Comparison of ENCODE assay signal across 7 mouse cellular contexts in the genomic region with DNA sequence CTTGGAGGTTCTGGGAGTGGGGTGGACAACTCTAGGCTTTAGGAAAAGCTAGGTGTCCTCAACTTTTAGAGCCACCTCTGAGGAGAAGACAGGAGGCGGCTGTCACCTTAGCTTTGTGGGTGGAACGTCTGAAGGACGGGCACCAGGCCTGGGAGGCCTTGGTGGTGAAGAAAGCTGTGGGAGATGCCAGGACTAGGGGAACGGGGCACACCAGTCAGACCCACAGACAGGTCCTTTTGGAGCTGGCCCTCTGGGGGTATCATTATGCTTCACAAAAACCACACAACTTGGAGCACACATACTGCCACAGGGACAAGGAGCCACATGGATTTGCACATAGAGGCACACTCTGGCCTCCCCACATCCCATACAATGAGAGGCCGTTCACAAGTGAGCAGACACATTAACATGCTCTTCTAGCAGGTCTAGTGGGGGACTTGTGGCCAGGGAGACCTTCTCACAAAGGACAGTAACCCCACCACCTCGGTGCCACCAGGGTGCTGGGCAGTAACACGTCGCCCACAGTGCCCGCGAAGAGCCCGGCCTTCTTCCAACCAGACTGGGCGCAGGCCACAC. TPM values are rescaled to one million over a fixed set of nuclear protein-coding genes. Genes with fewer than 3 reads are reported as not detected.
DNase-seq lines count a peak whose midpoint lies in the region; ATAC-seq lines count a peak whose summit lies in the region.

No protein-coding gene starts in this region.

- H3K9me3 ChIP-seq in lung, embryonic 16.5 days (ENCODE audit: control insufficient read depth, low read length): no peaks in the 10 kb centered on the region
- no peaks in the 10 kb centered on the region for H3K9me3 ChIP-seq in forebrain, embryonic 14.5 days (replicated peaks; ENCODE audit: control insufficient read depth, low read length)
- no peaks in the 10 kb centered on the region for H3K9me3 ChIP-seq in limb, embryonic 13.5 days
- no peaks in the 10 kb centered on the region for H3K9me3 ChIP-seq in stomach, embryonic 14.5 days (ENCODE audit: control insufficient read depth, low read depth, low read length)

- WGBS in lung, embryonic 16.5 days: 18% methylated on average over 12 of the region's 12 CpGs
- 16% methylated on average over 12 of the region's 12 CpGs for whole genome bisulfite sequencing in forebrain, embryonic 14.5 days
- 16% methylated on average over 12 of the region's 12 CpGs for WGBS in limb, embryonic 13.5 days
- WGBS in stomach, embryonic 14.5 days: 17% methylated on average over 12 of the region's 12 CpGs

- H3K4me3 ChIP-seq in lung, embryonic 16.5 days (ENCODE audit: low read length): peak overlapping the region; percentile 71
- peak overlapping the region; percentile 60 for H3K4me3 ChIP-seq in forebrain, embryonic 14.5 days (ENCODE audit: low read depth, low read length)
- H3K4me3 ChIP-seq in limb, embryonic 13.5 days: peak overlapping the region; percentile 70
- peak overlapping the region; percentile 55 for H3K4me3 ChIP-seq in stomach, embryonic 14.5 days (ENCODE audit: low read depth, low read length)

- no peaks in the 10 kb centered on the region for H3K27me3 ChIP-seq in lung, embryonic 16.5 days (ENCODE audit: control insufficient read depth, insufficient read depth, low read depth, low read length)
- no peaks in the 10 kb centered on the region for H3K27me3 ChIP-seq in forebrain, embryonic 14.5 days (replicated peaks; ENCODE audit: control insufficient read depth, insufficient read depth, low read length)
- H3K27me3 ChIP-seq in limb, embryonic 13.5 days: no peaks in the 10 kb centered on the region
- no peaks in the 10 kb centered on the region for H3K27me3 ChIP-seq in stomach, embryonic 14.5 days (ENCODE audit: control insufficient read depth, insufficient read depth, low read length)

- peaks cover 38% of the 10 kb centered on the region for H3K4me1 ChIP-seq in lung, embryonic 16.5 days (replicated peaks; ENCODE audit: control insufficient read depth, insufficient read depth, low read length)
- H3K4me1 ChIP-seq in forebrain, embryonic 14.5 days (ENCODE audit: control insufficient read depth, insufficient read depth, low read length): peaks cover 62% of the 10 kb centered on the region
- H3K4me1 ChIP-seq in limb, embryonic 13.5 days: peaks cover 60% of the 10 kb centered on the region
- H3K4me1 ChIP-seq in stomach, embryonic 14.5 days (ENCODE audit: control insufficient read depth, insufficient read depth, low read length): peaks cover 44% of the 10 kb centered on the region

- H3K9ac ChIP-seq in lung, embryonic 16.5 days (ENCODE audit: low read length): peak overlapping the region; percentile 85
- H3K9ac ChIP-seq in forebrain, embryonic 14.5 days (ENCODE audit: low read length): peak overlapping the region; percentile 95
- H3K9ac ChIP-seq in limb, embryonic 13.5 days: peak overlapping the region; percentile 94
- peak overlapping the region; percentile 71 for H3K9ac ChIP-seq in stomach, embryonic 14.5 days (replicated peaks; ENCODE audit: low read depth, low read length)

- H3K36me3 ChIP-seq in lung, embryonic 16.5 days (ENCODE audit: control insufficient read depth, insufficient read depth, low read length): no peaks in the 10 kb centered on the region
- no peaks in the 10 kb centered on the region for H3K36me3 ChIP-seq in forebrain, embryonic 14.5 days (ENCODE audit: control insufficient read depth, insufficient read depth, low read length)
- H3K36me3 ChIP-seq in limb, embryonic 13.5 days: no peaks in the 10 kb centered on the region
- H3K36me3 ChIP-seq in stomach, embryonic 14.5 days (ENCODE audit: control insufficient read depth, insufficient read depth, low read length): no peaks in the 10 kb centered on the region

- no peak for DNase-seq in lung, postnatal 14 days
- no peak for DNase-seq in forebrain, embryonic 14.5 days (ENCODE audit: low spot score)
- DNase-seq in gastrocnemius, postnatal 10 days: no peak
- no peak for DNase-seq in thymus, postnatal 0 days (ENCODE audit: low spot score)

- no peak for ATAC-seq in lung, embryonic 16.5 days (ENCODE audit: low read depth)
- peak; percentile 2 for ATAC-seq in forebrain, embryonic 14.5 days
- ATAC-seq in limb, embryonic 13.5 days (ENCODE audit: low FRiP score, low read depth): no peak
- ATAC-seq in stomach, embryonic 14.5 days (ENCODE audit: insufficient number of reproducible peaks, insufficient read depth, low FRiP score, low read depth): no peak

- peak overlapping the region; percentile 93 for H3K27ac ChIP-seq in lung, embryonic 16.5 days (ENCODE audit: low read length)
- H3K27ac ChIP-seq in forebrain, embryonic 14.5 days (ENCODE audit: low read depth, low read length): peak overlapping the region; percentile 99
- peak overlapping the region; percentile 100 for H3K27ac ChIP-seq in limb, embryonic 13.5 days
- peak overlapping the region; percentile 94 for H3K27ac ChIP-seq in stomach, embryonic 14.5 days (ENCODE audit: low read length)

- peak overlapping the region; percentile 52 for H3K4me2 ChIP-seq in lung, embryonic 16.5 days (ENCODE audit: low read depth, low read length)
- H3K4me2 ChIP-seq in forebrain, embryonic 14.5 days (ENCODE audit: low read length): peak overlapping the region; percentile 94
- H3K4me2 ChIP-seq in limb, embryonic 13.5 days (replicated peaks): peak overlapping the region; percentile 92
- peak overlapping the region; percentile 71 for H3K4me2 ChIP-seq in stomach, embryonic 14.5 days (replicated peaks; ENCODE audit: low read depth, low read length)

RNA-seq across cellular contexts. Expression of a gene that starts 17.6 kb away (rescaled TPM):
- 19.4 and 20.2 TPM in 2 replicates for polyA plus RNA-seq in lung, embryonic 16.5 days (2015; fragmentation: Nextera tagmentation; extraction: Ambion mirVana)
- polyA plus RNA-seq in forebrain, embryonic 14.5 days (2014; fragmentation: Nextera tagmentation; extraction: Ambion mirVana): 10.6 and 13.8 TPM in 2 replicates
- 31.6 and 33.3 TPM in 2 replicates for polyA plus RNA-seq in limb, embryonic 13.5 days (2015; fragmentation: Nextera tagmentation; extraction: Ambion mirVana)
- 11.3 and 13.4 TPM in 2 replicates for polyA plus RNA-seq in stomach, embryonic 14.5 days (2014; fragmentation: Nextera tagmentation; extraction: Ambion mirVana)
- 10 to 100 TPM; 19.6 to 29.4 TPM for total RNA-seq in gastrocnemius, postnatal 10 days (2021)
- 16.8 and 18.5 TPM in 2 replicates for polyA plus RNA-seq in thymus, postnatal 0 days (2015; fragmentation: Nextera tagmentation; extraction: Ambion mirVana)

RNA-seq across cellular contexts. Expression of a gene that starts 20.0 kb away (rescaled TPM):
- polyA plus RNA-seq in lung, embryonic 16.5 days (2015; fragmentation: Nextera tagmentation; extraction: Ambion mirVana): 21.1 and 22.2 TPM in 2 replicates
- 170 and 177 TPM in 2 replicates for polyA plus RNA-seq in forebrain, embryonic 14.5 days (2014; fragmentation: Nextera tagmentation; extraction: Ambion mirVana)
- 51.2 and 51.3 TPM in 2 replicates for polyA plus RNA-seq in limb, embryonic 13.5 days (2015; fragmentation: Nextera tagmentation; extraction: Ambion mirVana)
- polyA plus RNA-seq in stomach, embryonic 14.5 days (2014; fragmentation: Nextera tagmentation; extraction: Ambion mirVana): 35.6 and 36.2 TPM in 2 replicates
- 100 to 1,000 TPM; 122 to 132 TPM for total RNA-seq in gastrocnemius, postnatal 10 days (2021)
- polyA plus RNA-seq in thymus, postnatal 0 days (2015; fragmentation: Nextera tagmentation; extraction: Ambion mirVana): 2.0 and 2.5 TPM in 2 replicates

RNA-seq across cellular contexts. Expression of a gene that starts 26.9 kb away (rescaled TPM):
- 88.9 and 93.4 TPM in 2 replicates for polyA plus RNA-seq in lung, embryonic 16.5 days (2015; fragmentation: Nextera tagmentation; extraction: Ambion mirVana)
- 111 and 112 TPM in 2 replicates for polyA plus RNA-seq in forebrain, embryonic 14.5 days (2014; fragmentation: Nextera tagmentation; extraction: Ambion mirVana)
- polyA plus RNA-seq in limb, embryonic 13.5 days (2015; fragmentation: Nextera tagmentation; extraction: Ambion mirVana): 120 and 128 TPM in 2 replicates
- 79.5 and 89.2 TPM in 2 replicates for polyA plus RNA-seq in stomach, embryonic 14.5 days (2014; fragmentation: Nextera tagmentation; extraction: Ambion mirVana)
- 10 to 100 TPM; 66.4 to 74.0 TPM for total RNA-seq in gastrocnemius, postnatal 10 days (2021)
- 119 and 121 TPM in 2 replicates for polyA plus RNA-seq in thymus, postnatal 0 days (2015; fragmentation: Nextera tagmentation; extraction: Ambion mirVana)

RNA-seq across cellular contexts. Expression of a gene that starts 47.6 kb away (rescaled TPM):
- 0.14 TPM in 1 of 2 replicates, not detected in the other for polyA plus RNA-seq in lung, embryonic 16.5 days (2015; fragmentation: Nextera tagmentation; extraction: Ambion mirVana)
- 0.06 and 0.09 TPM in 2 replicates for polyA plus RNA-seq in forebrain, embryonic 14.5 days (2014; fragmentation: Nextera tagmentation; extraction: Ambion mirVana)
- polyA plus RNA-seq in limb, embryonic 13.5 days (2015; fragmentation: Nextera tagmentation; extraction: Ambion mirVana): 0.17 and 0.49 TPM in 2 replicates
- polyA plus RNA-seq in stomach, embryonic 14.5 days (2014; fragmentation: Nextera tagmentation; extraction: Ambion mirVana): 0.10 TPM in 2 replicates
- total RNA-seq in gastrocnemius, postnatal 10 days (2021): not detected
- polyA plus RNA-seq in thymus, postnatal 0 days (2015; fragmentation: Nextera tagmentation; extraction: Ambion mirVana): not detected in 2 replicates
